Mouse (Mus musculus) lung, embryonic 15.5 days (tissue): ENCODE data around the gene Trpm6. TPM values are rescaled to one million over a fixed set of nuclear protein-coding genes. Genes with fewer than 3 reads are reported as not detected.

Source experiments
- ATAC-seq: fragments of 200-750 bp; cut with Nextera tagmentation; 2 replicates; pipeline ENCODE4 v1.8.0; 2017; ENCODE audit warnings: moderate number of reproducible peaks, borderline replicate concordance; ENCODE audit not compliant: low FRiP score, low TSS enrichment; ENCODE audit errors: extremely low read depth
- H3K27ac ChIP-seq: fragments of 300-500 bp; sonication (generic); 2 replicates; pipeline ENCODE4 v1.5.1; 2015; ENCODE audit warnings: moderate library complexity, mild to moderate bottlenecking, inconsistent platforms
- H3K27me3 ChIP-seq: fragments of 300-500 bp; sonication (generic); 2 replicates; pipeline ENCODE4 v1.6.1; 2015; ENCODE audit warnings: inconsistent platforms
- H3K36me3 ChIP-seq: fragments of 300-500 bp; sonication (generic); 2 replicates; pipeline ENCODE4 v1.6.1; 2015; ENCODE audit warnings: inconsistent platforms
- H3K4me1 ChIP-seq: fragments of 300-500 bp; sonication (generic); 2 replicates; pipeline ENCODE4 v1.6.1; 2015; ENCODE audit warnings: inconsistent platforms
- H3K4me2 ChIP-seq: fragments of 300-500 bp; sonication (generic); 2 replicates; pipeline ENCODE4 v1.6.1; 2015; ENCODE audit warnings: inconsistent platforms, mild to moderate bottlenecking, moderate library complexity
- H3K4me3 ChIP-seq: fragments of 300-500 bp; sonication (generic); 2 replicates; pipeline ENCODE4 v1.5.1; 2015; ENCODE audit warnings: mild to moderate bottlenecking, inconsistent platforms
- H3K9ac ChIP-seq: fragments of 300-500 bp; sonication (generic); 2 replicates; pipeline ENCODE4 v1.6.1; 2015; ENCODE audit warnings: inconsistent platforms
- H3K9me3 ChIP-seq: fragments of 300-500 bp; sonication (generic); 2 replicates; pipeline ENCODE4 v1.6.1; 2016; ENCODE audit warnings: inconsistent platforms
- WGBS: fragments of 180-500 bp; shearing (Covaris S2); methylation state at CpG from one replicate; pipeline ENCODE4 v1.1.7; 2015; 5-methylcytosine and 5-hydroxymethylcytosine counted together
- polyA plus RNA-seq: library from polyadenylated mRNA; unstranded; fragments of >200 nt; fragmentation: Nextera tagmentation; extraction: Ambion mirVana; gene quantifications from 2 replicates; pipeline ENCODE4 v1.2.1, GENCODE M21; 2015

Gene Trpm6
- polyA plus RNA-seq, 1 experiment from 2014 or later = 1.6 TPM

DNA sequence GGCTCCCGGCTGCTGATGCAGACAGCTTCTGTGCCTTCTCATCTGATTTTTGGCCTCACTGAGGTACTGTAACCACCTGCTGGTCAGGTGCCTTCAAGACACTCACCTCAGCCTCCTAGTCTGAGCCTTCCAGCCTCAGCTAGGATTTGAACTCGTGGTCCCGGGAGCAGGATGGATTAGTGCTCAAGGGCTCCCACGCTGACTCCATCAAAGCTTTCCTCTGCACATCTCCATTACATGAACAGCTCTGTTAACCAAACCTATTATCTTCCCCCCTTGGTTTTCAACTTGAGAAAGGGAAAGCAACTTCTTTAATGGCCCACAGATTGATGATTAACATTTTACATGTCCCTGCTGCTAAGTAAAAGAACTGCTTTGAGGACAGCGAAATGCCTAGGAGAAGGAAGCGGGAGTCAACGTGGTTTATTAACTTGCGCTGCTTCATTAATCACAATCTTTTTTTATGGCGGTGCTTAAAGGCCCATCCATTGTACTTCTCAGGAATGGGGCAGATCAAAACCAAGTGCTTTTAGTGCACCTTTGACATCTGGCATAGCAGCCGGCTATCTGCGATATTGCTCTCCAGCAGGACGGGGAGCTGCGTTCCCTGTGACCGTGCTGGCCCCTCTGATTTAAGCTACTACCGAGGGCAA, 152.4 kb downstream of the Trpm6 start:
- Histone ChIP-seq H3K4me3 (no peak overlapping the region), H3K9me3 (no peaks in the 10 kb centered on the region), H3K27ac (no peak overlapping the region), H3K4me2 (no peak overlapping the region), H3K36me3 (no peaks in the 10 kb centered on the region), H3K4me1 (no peaks in the 10 kb centered on the region), H3K27me3 (no peaks in the 10 kb centered on the region), H3K9ac (no peak overlapping the region)
- no peak for ATAC-seq
- WGBS = 69% methylated on average over 15 of the region's 15 CpGs

DNA sequence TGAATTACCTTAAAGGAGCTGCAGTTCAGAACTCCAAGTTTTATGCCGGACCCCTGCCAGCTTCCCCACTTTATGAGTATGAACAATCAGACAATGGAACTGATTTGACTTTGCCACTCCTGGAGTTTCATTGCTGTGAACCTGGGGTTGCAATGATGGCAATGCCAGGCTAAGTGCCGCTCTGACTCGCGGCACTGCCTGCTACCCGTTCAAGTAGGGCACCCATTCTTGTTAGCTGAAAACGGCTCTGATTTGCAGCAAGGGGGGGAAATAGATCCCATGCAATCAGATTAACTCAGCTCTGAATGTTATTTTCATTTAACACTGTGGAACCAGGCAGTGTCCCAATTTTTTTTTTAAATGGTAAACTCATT, 152.9 kb downstream of the Trpm6 start:
- no peak for ATAC-seq
- no peak overlapping the region for H3K4me2 ChIP-seq
- no peak overlapping the region for H3K27ac ChIP-seq
- 78% methylated on average over 6 of the region's 6 CpGs for WGBS
- no peaks in the 10 kb centered on the region for H3K27me3 ChIP-seq
- no peak overlapping the region for H3K4me3 ChIP-seq
- H3K9ac ChIP-seq = no peak overlapping the region
- no peaks in the 10 kb centered on the region for H3K36me3 ChIP-seq
- H3K4me1 ChIP-seq = no peaks in the 10 kb centered on the region
- H3K9me3 ChIP-seq = no peaks in the 10 kb centered on the region

DNA sequence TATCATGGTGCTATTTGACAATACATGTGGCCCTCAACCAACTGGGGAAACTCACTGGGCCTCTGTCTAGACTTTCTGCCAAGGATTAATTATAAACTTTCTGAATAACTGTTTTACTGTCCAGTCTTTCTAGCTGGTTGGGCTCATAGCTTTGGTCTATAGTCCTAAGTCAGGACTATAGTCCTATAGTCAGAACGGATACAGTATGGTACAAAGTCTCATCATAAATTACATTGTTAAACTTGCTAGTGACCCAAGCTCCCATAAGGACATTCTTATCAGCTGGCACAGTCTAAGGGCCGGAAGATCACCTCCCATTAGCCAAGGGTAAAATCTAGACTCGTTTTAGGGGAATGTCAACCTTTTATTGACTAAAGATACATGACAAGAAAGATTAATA, 155.7 kb downstream of the Trpm6 start:
- Histone ChIP-seq H3K4me3 (no peak overlapping the region), H3K36me3 (no peaks in the 10 kb centered on the region), H3K4me2 (no peak overlapping the region), H3K9ac (no peak overlapping the region), H3K9me3 (no peaks in the 10 kb centered on the region), H3K4me1 (no peaks in the 10 kb centered on the region), H3K27me3 (no peaks in the 10 kb centered on the region), H3K27ac (no peak overlapping the region)
- 33% methylated on average over 3 of the region's 3 CpGs for WGBS
- no peak for ATAC-seq

DNA sequence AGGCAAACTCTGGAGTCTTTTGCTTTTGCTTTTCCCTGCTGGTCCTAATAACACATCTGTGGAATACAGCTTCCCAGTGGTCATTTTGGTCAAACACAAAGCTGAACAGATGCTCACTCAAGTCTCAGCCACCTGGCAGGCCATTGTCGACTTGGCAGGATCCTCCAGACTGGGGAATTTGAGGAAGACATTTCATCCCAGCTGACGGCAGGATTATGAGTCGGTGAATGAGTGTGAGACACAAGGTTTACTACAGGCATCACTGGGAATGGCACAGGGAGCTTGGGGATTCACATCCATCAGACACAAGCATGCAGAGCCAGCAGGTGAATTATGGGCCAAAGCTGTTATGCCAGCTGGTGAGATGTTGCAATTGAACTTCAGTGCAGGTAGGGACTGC, 159.9 kb downstream of the Trpm6 start:
- Histone ChIP-seq H3K27me3 (no peaks in the 10 kb centered on the region), H3K9ac (no peak overlapping the region)
- 61% methylated on average over 3 of the region's 3 CpGs for WGBS

GRCm38 (mm10) chr19:18911755-18912340, 162.1 kb downstream of the Trpm6 start:
- Histone ChIP-seq H3K4me3 (no peak overlapping the region), H3K9me3 (no peaks in the 10 kb centered on the region), H3K4me1 (no peaks in the 10 kb centered on the region), H3K36me3 (no peaks in the 10 kb centered on the region), H3K4me2 (no peak overlapping the region), H3K27ac (no peak overlapping the region), H3K9ac (no peak overlapping the region), H3K27me3 (no peaks in the 10 kb centered on the region)
- no peak for ATAC-seq

More for the DNA sequence above, 159.9 kb downstream of the Trpm6 start:
- no peaks in the 10 kb centered on the region for H3K4me1 ChIP-seq
- ATAC-seq = no peak
- no peak overlapping the region for H3K27ac ChIP-seq
- H3K9me3 ChIP-seq = no peaks in the 10 kb centered on the region
- no peak overlapping the region for H3K4me3 ChIP-seq
- H3K36me3 ChIP-seq = no peaks in the 10 kb centered on the region
- H3K4me2 ChIP-seq = no peak overlapping the region

- Histone ChIP-seq H3K27ac (no peak overlapping the region), H3K4me1 (no peaks in the 10 kb centered on the region), H3K9ac (no peak overlapping the region), H3K36me3 (no peaks in the 10 kb centered on the region), H3K4me2 (no peak overlapping the region), H3K4me3 (no peak overlapping the region), H3K27me3 (no peaks in the 10 kb centered on the region), H3K9me3 (no peaks in the 10 kb centered on the region)
- ATAC-seq = no peak
- WGBS = 76% methylated on average over 6 of the region's 6 CpGs
These were observed 191.6 kb downstream of the Trpm6 start for GRCm38 (mm10) chr19:18941391-18941790.

Other genes starting within 250 kb of the Trpm6 start
- gene Ostf1, start 118.2 kb upstream of the Trpm6 start, polyA plus RNA-seq = 102 and 103 TPM in 2 replicates
- 8.8 and 11.0 TPM in 2 replicates for gene Nmrk1, start 118.0 kb upstream of the Trpm6 start, polyA plus RNA-seq
- 28.0 and 29.2 TPM in 2 replicates for gene Carnmt1, start 79.2 kb upstream of the Trpm6 start, polyA plus RNA-seq
- 37.3 and 37.4 TPM in 2 replicates for gene D030056L22Rik, start 36.8 kb upstream of the Trpm6 start, polyA plus RNA-seq